Mouse (Mus musculus): ENCODE data around the gene Pkp4. TPM values are rescaled to one million over a fixed set of nuclear protein-coding genes. Genes with fewer than 3 reads are reported as not detected.

The Pkp4 gene
- total RNA-seq (2021), result 10 to 100 TPM; 19.6 to 32.3 TPM
- long read RNA-seq, experiment 1, partial matches to known transcripts, result 2 of 11 reads
- long read RNA-seq, experiment 1, other reads (novel, unspliced or antisense), result 9 of 11 reads
- long read RNA-seq, experiment 2, partial matches to known transcripts, result 3 of 13 reads
- long read RNA-seq, experiment 2, other reads (novel, unspliced or antisense), result 10 of 13 reads

DNA sequence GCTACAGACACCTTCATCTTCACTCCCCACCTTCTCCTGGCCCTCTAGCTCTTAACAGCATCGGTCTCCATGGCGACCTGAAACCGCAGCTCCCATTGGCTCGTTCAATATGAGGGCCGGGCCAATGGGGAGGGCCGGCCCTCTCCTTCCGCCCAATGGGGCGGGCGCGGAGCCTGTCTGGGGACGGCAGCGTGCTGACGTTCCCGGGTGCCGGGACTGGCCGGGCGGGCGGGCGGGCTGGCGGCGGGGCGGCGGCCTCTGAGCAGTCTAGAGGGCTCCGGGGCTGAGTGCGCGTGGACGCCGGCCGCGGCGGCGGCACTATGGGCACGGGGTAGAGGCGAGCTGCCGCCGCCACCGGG is at the start of gene Pkp4, which contains the start of gene Ccdc148:
Pkp4 (plus strand) TSS at position 246 of the 359 bp plus-strand sequence.
Ccdc148 (minus strand) TSS at position 79 of the 359 bp plus-strand sequence.
- intact Hi-C loops (cut with DNase I), result loop anchor here (5.0 kb wide), 2 partner anchors 277 to 463 kb away; no protein-coding TSS in a partner anchor
- DNase-seq, result peak; percentile 81 to 91

- intact Hi-C loops (cut with DNase I), result no loop called here
- DNase-seq, result no peak
These were observed 31.6 kb upstream of the Pkp4 start for GRCm38 (mm10) chr2:59129023-59129422.

DNA sequence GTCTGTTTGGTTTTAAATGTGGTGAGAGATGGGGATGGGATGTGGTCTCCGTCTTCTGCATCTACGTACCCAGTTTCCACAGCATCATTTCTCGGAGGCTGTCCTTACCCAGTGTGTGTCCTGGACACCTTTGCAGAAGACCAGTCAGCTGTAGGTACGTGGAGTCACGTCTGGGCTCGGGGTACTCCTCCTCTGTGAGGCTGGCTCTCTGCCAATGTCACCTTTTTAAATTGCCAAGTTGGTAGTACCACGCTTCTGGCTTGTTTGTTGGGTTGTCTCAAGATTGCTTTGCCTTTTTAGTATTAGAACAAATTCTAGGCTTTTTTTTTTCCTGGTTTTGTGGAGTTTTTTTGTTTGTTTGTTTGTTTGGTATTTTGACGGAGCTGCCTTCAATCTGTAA is 30.8 kb upstream of the Pkp4 start:
- intact Hi-C loops (cut with DNase I), result no loop called here
- no peak for DNase-seq

- no peak for DNase-seq
- intact Hi-C loops (cut with DNase I), result no loop called here
These were observed 29.6 kb upstream of the Pkp4 start for GRCm38 (mm10) chr2:59131044-59131443.

DNA sequence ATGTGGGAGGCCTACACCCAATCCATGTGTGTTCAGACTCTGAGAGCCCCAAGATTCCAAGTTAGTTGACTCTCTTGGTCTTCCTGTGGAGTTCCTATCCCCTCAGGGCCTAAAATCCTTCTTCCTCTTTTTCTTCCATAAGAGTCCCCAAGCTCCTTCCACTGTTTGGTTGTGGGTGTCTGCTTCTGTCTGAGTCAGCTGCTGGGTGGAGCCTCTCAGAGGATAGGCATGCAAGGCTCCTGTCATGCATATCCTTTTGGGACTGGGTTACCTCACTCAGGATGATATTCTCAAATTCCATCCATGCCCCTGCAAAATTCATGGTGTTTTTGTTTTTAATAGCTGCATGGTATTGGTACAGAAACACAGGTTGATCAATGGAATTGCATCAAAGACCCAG is 5.2 kb upstream of the Pkp4 start:
- intact Hi-C loops (cut with DNase I), result no loop called here
- no peak for DNase-seq

DNA sequence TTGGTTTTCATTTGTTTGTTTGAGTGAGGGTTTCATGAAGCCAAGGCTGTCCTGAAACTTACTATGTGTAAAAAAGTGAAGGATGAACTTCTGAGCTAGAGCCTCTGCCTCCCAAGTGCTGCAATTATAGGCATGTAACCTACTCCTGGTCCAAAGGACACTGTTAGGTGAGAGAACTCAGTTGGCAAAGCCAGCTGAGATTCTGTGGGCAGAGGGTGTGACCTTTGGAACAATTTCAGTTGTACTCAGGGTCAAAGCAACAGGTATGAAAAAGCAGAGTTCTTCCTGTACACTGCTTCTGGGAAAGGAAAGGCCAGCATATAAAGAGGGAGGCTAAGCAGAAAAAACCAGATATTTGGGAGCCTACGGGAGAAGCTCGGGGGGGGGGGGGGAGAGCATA is 2.5 kb upstream of the Pkp4 start:
- no peak for DNase-seq
- intact Hi-C loops (cut with DNase I), result no loop called here

- intact Hi-C loops (cut with DNase I), result loop anchor here (5.0 kb wide), 2 partner anchors 277 to 463 kb away; no protein-coding TSS in a partner anchor
- no peak for DNase-seq
These were observed 567 bp upstream of the Pkp4 start for GRCm38 (mm10) chr2:59159961-59160604.

DNA sequence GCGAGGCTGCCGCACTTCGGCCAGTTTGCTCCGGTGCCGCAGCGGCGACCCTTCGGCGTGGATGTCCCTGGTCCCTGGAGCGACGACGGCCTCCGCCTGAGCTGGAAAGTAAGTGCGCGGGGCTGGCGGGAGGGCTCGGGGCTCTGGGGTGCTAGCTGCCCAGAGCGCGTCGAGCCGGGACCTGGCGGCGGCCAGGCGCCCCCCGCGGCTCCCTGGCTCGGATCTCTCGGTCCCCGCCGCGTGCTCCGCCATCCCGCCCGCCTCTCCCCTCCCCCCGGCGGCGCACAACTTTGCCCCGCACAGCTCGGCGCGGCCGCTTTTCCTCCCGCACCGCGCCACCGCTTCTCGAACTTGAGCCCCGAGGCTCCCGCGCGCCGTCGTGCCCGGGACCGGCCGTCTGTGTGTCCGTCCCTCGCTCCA is 381 bp downstream of the Pkp4 start:
- DNase-seq, result peak in 1 of 2 experiments; percentile 24
- intact Hi-C loops (cut with DNase I), result loop anchor here (5.0 kb wide), 2 partner anchors 276 to 464 kb away; no protein-coding TSS in a partner anchor

DNA sequence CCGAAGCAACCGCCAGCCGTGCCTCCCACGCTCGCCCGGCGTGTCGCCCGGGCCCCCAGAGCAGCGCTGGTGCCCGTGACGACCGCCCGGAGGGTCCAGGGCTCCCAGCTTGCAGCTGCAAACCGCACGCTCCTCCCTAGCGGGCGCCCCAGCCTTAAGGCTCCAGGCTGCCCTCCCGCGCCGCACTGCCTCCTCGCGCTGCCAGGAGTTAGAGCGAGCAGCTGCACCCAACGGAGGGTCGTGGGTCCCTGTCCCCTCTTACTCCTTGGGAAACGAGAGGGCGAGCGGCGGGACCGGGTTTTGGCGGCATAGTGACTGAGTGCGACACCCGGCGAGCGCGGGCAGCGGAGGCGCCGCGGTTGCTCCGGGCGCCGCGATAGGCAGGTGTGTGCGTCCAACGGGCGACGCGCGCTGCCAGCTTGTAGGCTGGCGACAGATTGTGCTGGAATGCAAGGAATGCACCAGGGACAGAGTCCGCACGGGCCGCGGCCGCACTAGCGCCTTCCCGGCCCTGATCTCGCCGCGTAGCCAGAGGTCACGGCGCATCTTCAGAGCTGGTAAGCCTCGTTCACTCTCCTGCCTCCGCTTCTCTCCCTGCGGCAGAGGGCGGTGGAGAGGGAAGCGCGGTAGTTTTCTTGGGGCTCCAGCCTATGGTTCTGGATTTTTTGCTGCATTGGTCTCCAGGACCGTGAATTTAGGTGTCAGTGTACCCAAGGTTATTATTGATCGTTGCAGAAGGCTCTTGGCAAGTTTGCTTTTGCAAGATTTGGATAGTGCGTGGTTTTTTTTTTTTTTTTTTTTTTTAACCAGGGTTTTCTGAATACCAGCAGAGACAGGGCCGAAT is 1.0 kb downstream of the Pkp4 start:
- peak; percentile 24 to 33 for DNase-seq
- intact Hi-C loops (cut with DNase I), result loop anchor here (5.0 kb wide), 2 partner anchors 276 to 464 kb away; no protein-coding TSS in a partner anchor

DNA sequence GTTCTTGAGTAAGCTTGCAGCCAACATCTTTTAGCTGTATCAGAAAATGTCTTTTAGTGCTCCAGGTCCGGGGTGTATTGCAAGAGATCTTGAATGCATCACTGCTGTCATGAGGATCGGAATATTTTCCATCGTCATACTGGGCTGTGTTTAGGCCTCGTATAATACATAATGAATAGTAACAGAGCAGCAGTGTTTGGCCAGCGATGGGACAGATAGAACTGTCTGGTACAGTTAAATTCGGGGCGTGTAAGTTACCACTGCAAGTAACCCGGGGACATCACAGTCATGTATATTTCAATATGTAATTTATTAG is 1.6 kb downstream of the Pkp4 start:
- no peak for DNase-seq
- intact Hi-C loops (cut with DNase I), result loop anchor here (5.0 kb wide), 2 partner anchors 275 to 465 kb away; no protein-coding TSS in a partner anchor

- intact Hi-C loops (cut with DNase I), result no loop called here
- no peak for DNase-seq
These were observed 6.3 kb downstream of the Pkp4 start for GRCm38 (mm10) chr2:59166976-59167375.

GRCm38 (mm10) chr2:59167830-59168229 is 7.2 kb downstream of the Pkp4 start:
- intact Hi-C loops (cut with DNase I), result no loop called here

DNA sequence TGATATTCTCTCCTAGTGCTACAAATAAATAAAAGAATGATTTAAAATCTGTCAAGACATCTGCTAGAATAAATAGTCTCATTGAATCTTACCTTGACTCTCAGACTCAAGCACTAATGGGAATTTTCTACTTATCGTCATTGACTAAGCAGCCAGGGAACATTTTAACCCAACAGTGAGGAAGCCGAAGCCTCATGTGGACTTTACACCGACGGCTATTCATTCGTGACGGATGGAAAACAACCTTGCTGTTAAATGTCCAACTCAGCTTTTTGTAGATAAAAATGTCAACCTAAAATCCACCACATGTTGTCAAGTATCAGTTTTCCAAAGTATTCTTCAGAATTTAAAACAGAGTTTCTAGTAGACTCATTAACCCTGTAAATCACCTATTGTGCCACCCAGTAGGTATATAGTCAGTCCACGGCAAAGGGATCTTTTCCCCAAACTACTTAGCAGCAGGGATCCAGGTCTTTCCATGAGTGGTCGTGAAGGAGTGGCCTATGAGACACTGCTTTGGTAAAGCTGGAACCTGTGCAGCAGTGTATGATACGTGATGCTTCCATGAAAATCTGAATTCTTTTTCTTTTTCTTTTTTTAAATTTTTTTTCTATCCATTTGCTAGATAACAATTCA is 9.0 kb downstream of the Pkp4 start:
- no peak for DNase-seq
- intact Hi-C loops (cut with DNase I), result no loop called here

More at GRCm38 (mm10) chr2:59167830-59168229, 7.2 kb downstream of the Pkp4 start:
- DNase-seq, result no peak

DNA sequence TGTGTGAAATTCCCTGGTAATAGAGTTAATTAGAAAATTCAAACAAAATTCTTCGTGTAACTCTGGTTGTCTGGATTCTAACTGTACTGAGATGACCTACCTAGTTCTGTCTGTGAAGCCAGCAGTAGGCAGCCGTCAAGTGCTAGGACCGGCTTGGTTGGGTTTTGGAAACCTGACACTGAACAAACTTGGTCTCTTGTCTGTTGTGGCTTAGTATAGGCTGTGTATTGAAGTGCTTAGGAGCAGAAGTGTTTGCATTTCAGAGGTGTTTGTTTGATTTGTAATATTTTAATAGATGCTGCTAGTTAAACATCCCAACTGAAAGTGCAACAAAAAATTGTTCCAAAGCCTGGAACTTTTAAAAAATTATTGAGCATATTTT is 9.5 kb downstream of the Pkp4 start:
- intact Hi-C loops (cut with DNase I), result no loop called here
- no peak for DNase-seq

GRCm38 (mm10) chr2:59170593-59170992 is 9.9 kb downstream of the Pkp4 start:
- intact Hi-C loops (cut with DNase I), result no loop called here
- DNase-seq, result no peak

- no peak for DNase-seq
- intact Hi-C loops (cut with DNase I), result no loop called here
These were observed 10.9 kb downstream of the Pkp4 start for GRCm38 (mm10) chr2:59171533-59171932.

DNA sequence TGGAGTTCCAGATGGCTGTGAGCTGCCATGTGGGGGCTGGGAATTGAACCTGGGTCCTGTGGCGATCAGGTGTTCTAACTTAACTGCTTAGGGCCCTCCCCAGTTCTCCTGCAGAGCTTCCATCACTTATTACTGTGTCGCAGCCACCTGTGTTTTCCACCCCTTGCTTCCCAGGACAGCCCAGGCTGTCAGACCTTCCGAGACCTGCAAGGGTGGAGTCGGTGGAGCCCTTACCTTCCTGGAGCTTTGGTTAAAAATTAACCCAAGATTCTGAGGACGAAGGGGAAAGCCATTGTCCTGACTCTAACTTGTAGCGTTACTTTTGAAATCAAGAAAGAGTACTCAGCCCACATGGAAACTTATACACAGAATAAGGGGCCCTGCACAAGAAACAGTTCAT is 15.3 kb downstream of the Pkp4 start:
- intact Hi-C loops (cut with DNase I), result no loop called here
- no peak for DNase-seq

GRCm38 (mm10) chr2:59178191-59178590 is 17.5 kb downstream of the Pkp4 start:
- intact Hi-C loops (cut with DNase I), result no loop called here

DNA sequence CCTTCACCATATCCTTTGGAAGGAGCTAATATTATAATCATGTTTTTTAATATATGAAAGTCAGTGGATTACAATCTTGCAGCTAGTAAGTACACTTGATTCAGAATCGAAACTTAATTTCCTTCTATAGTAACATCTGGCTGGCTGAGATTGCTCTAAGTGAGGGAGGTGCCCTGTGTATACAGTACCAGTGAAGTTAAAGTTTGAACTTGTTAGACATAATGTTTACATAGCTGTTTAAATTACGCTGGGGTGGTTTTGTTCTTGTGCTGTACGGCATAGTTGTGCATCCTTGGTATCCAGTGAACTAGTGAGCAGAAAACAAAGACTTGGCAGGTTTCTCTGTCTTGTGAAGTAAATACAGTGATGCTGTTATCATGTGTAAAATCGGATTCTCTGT is 18.3 kb downstream of the Pkp4 start:
- intact Hi-C loops (cut with DNase I), result no loop called here
- no peak for DNase-seq

More at GRCm38 (mm10) chr2:59178191-59178590, 17.5 kb downstream of the Pkp4 start:
- no peak for DNase-seq

- intact Hi-C loops (cut with DNase I), result no loop called here
These were observed 18.8 kb downstream of the Pkp4 start for GRCm38 (mm10) chr2:59179487-59179886.

More at GRCm38 (mm10) chr2:59179487-59179886, 18.8 kb downstream of the Pkp4 start:
- DNase-seq, result no peak

All from gastrocnemius, postnatal 36 days (tissue).